Mouse (Mus musculus) naive thymus-derived CD4-positive, alpha-beta T cell, adult 2 months (primary cell): ENCODE results near the gene Heca.
"Not testable (repeated sequence)": the region's sequence is repeated elsewhere in the genome, so short reads cannot be mapped to it uniquely, and the experiment has no call there.

Experiments
- DNase-seq: peaks from one replicate; pipeline ENCODE4 v3.0.0-alpha.2; 2011; ENCODE audit warnings: low read depth

The Heca gene

GRCm38 (mm10) chr10:17880038-17880437 is 67.8 kb downstream of the Heca start:
- no peak for DNase-seq

- DNase-seq: no peak
Observed at GRCm38 (mm10) chr10:17878002-17878919, 69.6 kb downstream of the Heca start.

- peak; percentile 68 for DNase-seq
Observed at GRCm38 (mm10) chr10:17869822-17870662, 77.8 kb downstream of the Heca start.

- no peak for DNase-seq
Observed at GRCm38 (mm10) chr10:17860701-17861480, 87.0 kb downstream of the Heca start.

- DNase-seq: no peak
Observed at GRCm38 (mm10) chr10:17857647-17858261, 90.1 kb downstream of the Heca start.

GRCm38 (mm10) chr10:17844781-17845537 is 102.9 kb downstream of the Heca start:
- DNase-seq: no peak

- no peak for DNase-seq
Observed at GRCm38 (mm10) chr10:17842030-17842429, 105.8 kb downstream of the Heca start.

- DNase-seq: no peak
Observed at GRCm38 (mm10) chr10:17836275-17836674, 111.6 kb downstream of the Heca start.

- DNase-seq: no peak
Observed at GRCm38 (mm10) chr10:17835031-17835430, 112.8 kb downstream of the Heca start.

GRCm38 (mm10) chr10:17831041-17831440 is 116.8 kb downstream of the Heca start:
- DNase-seq: no peak

- DNase-seq: no peak
Observed at GRCm38 (mm10) chr10:17829205-17829604, 118.7 kb downstream of the Heca start.

- DNase-seq: no peak
Observed at GRCm38 (mm10) chr10:17827391-17827790, 120.5 kb downstream of the Heca start.

- DNase-seq: not testable (repeated sequence)
Observed at GRCm38 (mm10) chr10:17820422-17820821, 127.4 kb downstream of the Heca start.
